Mouse (Mus musculus) testis, adult 2 months (tissue): Measurements from ENCODE around the gene Gm6509.
"Not testable (repeated sequence)": the region's sequence is repeated elsewhere in the genome, so short reads cannot be mapped to it uniquely, and the experiment has no call there.

Experiments used
- CTCF ChIP-seq: fragments of 200-500 bp; IDR thresholded peaks from 2 replicates; pipeline ENCODE4 v1.5.1; 2012; ENCODE audit warnings: low read depth, mild to moderate bottlenecking, inconsistent platforms, low read length, moderate library complexity; ENCODE audit not compliant: control insufficient read depth, insufficient read depth, insufficient replicate concordance
- POLR2A ChIP-seq: fragments of 200-500 bp; IDR thresholded peaks from 2 replicates; pipeline ENCODE4 v1.6.1; 2012; ENCODE audit warnings: low read depth, mild to moderate bottlenecking, inconsistent platforms, low read length, moderate library complexity; ENCODE audit not compliant: control insufficient read depth

DNA sequence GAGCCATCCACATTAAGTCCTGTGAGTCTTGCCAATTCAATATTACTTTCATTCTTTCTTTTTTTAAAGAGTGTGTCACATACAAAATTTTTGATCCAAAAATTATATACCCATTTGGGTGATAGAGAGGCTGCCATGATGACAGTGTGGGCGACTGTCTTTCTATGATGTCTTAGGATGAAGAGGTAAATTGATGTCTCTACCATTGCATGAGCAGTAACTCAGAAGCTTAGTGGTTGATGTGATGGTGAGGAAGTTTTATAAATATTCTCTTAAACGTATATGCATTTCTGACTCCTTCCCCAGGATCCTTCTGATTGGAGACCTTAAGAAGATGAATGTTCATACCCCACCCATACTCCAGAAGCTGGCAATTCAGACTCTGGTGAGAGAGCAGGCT lies at the start of gene Gm6509:
- not testable (repeated sequence) for TF ChIP-seq CTCF, POLR2A
